Mouse (Mus musculus): Measurements from ENCODE around the gene Arhgap33. TPM values are rescaled to one million over a fixed set of nuclear protein-coding genes. Genes with fewer than 3 reads are reported as not detected.

Arhgap33 gene
- polyA plus RNA-seq, 1 experiment from 2014 or later, result 2.8 TPM

- Histone ChIP-seq H3K27me3 (replicated peaks; ENCODE audit: control insufficient read depth, insufficient read depth, low read length) (no peaks in the 10 kb centered on the region), H3K36me3 (ENCODE audit: control insufficient read depth, insufficient read depth) (peaks cover 8% of the 10 kb centered on the region), H3K9me3 (ENCODE audit: control insufficient read depth) (no peaks in the 10 kb centered on the region), H3K9ac (ENCODE audit: low read depth, low read length) (no peak overlapping the region), H3K4me2 (replicated peaks; ENCODE audit: low read depth) (no peak overlapping the region), H3K27ac (ENCODE audit: low read depth, low read length) (no peak overlapping the region), H3K4me3 (ENCODE audit: low read depth, low read length) (no peak overlapping the region), H3K4me1 (replicated peaks; ENCODE audit: control insufficient read depth, insufficient read depth, low read length) (peaks cover 3% of the 10 kb centered on the region; the same call in 1 of the 2 replicates)
- 82% methylated on average over 2 of the region's 2 CpGs for WGBS
- TF ChIP-seq CTCF (IDR thresholded peaks at IDR 0.05; ENCODE audit: low read depth), result no peak
- no peak for ATAC-seq
Measured at GRCm38 (mm10) chr7:30549880-30550279, 15.0 kb upstream of the Arhgap33 start.

GRCm38 (mm10) chr7:30544327-30544726, 9.5 kb upstream of the Arhgap33 start:
- ATAC-seq, result no peak
- no peak overlapping the region for H3K4me2 ChIP-seq (replicated peaks; ENCODE audit: low read depth)
- no peaks in the 10 kb centered on the region for H3K4me1 ChIP-seq (replicated peaks; ENCODE audit: control insufficient read depth, insufficient read depth, low read length)
- no peak overlapping the region for H3K27ac ChIP-seq (ENCODE audit: low read depth, low read length)
- H3K27me3 ChIP-seq (replicated peaks; ENCODE audit: control insufficient read depth, insufficient read depth, low read length), result no peaks in the 10 kb centered on the region
- no peak overlapping the region for H3K9ac ChIP-seq (ENCODE audit: low read depth, low read length)
- H3K4me3 ChIP-seq (ENCODE audit: low read depth, low read length), result no peak overlapping the region
- no peaks in the 10 kb centered on the region for H3K9me3 ChIP-seq (ENCODE audit: control insufficient read depth)
- WGBS, result 91% methylated on average over 2 of the region's 2 CpGs
- no peak for TF ChIP-seq CTCF (IDR thresholded peaks at IDR 0.05; ENCODE audit: low read depth)
- peaks cover 19% of the 10 kb centered on the region; the same call in 1 of the 2 replicates for H3K36me3 ChIP-seq (ENCODE audit: control insufficient read depth, insufficient read depth)

- Histone ChIP-seq H3K9ac (ENCODE audit: low read depth, low read length) (no peak overlapping the region), H3K4me3 (ENCODE audit: low read depth, low read length) (no peak overlapping the region), H3K36me3 (ENCODE audit: control insufficient read depth, insufficient read depth) (peaks cover 19% of the 10 kb centered on the region; the same call in 1 of the 2 replicates), H3K27ac (ENCODE audit: low read depth, low read length) (no peak overlapping the region), H3K4me1 (replicated peaks; ENCODE audit: control insufficient read depth, insufficient read depth, low read length) (no peaks in the 10 kb centered on the region), H3K27me3 (replicated peaks; ENCODE audit: control insufficient read depth, insufficient read depth, low read length) (no peaks in the 10 kb centered on the region), H3K9me3 (ENCODE audit: control insufficient read depth) (no peaks in the 10 kb centered on the region), H3K4me2 (replicated peaks; ENCODE audit: low read depth) (no peak overlapping the region)
- TF ChIP-seq CTCF (IDR thresholded peaks at IDR 0.05; ENCODE audit: low read depth), result no peak
- ATAC-seq, result no peak
- 91% methylated on average over 7 of the region's 7 CpGs for WGBS
Measured at GRCm38 (mm10) chr7:30540572-30540971, 5.7 kb upstream of the Arhgap33 start.

- no peak overlapping the region for H3K27ac ChIP-seq (ENCODE audit: low read depth, low read length)
- peak overlapping the region; percentile 75 for H3K4me3 ChIP-seq (ENCODE audit: low read depth, low read length)
- no peak; the same call in 1 of the 2 replicates for ATAC-seq
- H3K9ac ChIP-seq (ENCODE audit: low read depth, low read length), result peak overlapping the region; percentile 37; the same call in 1 of the 2 replicates
- H3K9me3 ChIP-seq (ENCODE audit: control insufficient read depth), result no peaks in the 10 kb centered on the region
- H3K4me2 ChIP-seq (replicated peaks; ENCODE audit: low read depth), result peak overlapping the region; percentile 97
- H3K36me3 ChIP-seq (ENCODE audit: control insufficient read depth, insufficient read depth), result peaks cover 14% of the 10 kb centered on the region
- H3K27me3 ChIP-seq (replicated peaks; ENCODE audit: control insufficient read depth, insufficient read depth, low read length), result no peaks in the 10 kb centered on the region
- H3K4me1 ChIP-seq (replicated peaks; ENCODE audit: control insufficient read depth, insufficient read depth, low read length), result peaks cover 3% of the 10 kb centered on the region; the same call in 1 of the 2 replicates
- no peak for TF ChIP-seq CTCF (IDR thresholded peaks at IDR 0.05; ENCODE audit: low read depth)
- WGBS, result 19% methylated on average over 23 of the region's 26 CpGs
Measured at GRCm38 (mm10) chr7:30533941-30534632, 773 bp downstream of the Arhgap33 start.

- peaks cover 25% of the 10 kb centered on the region for H3K36me3 ChIP-seq (ENCODE audit: control insufficient read depth, insufficient read depth)
- no peaks in the 10 kb centered on the region for H3K9me3 ChIP-seq (ENCODE audit: control insufficient read depth)
- H3K27ac ChIP-seq (ENCODE audit: low read depth, low read length), result no peak overlapping the region
- no peak overlapping the region for H3K4me2 ChIP-seq (replicated peaks; ENCODE audit: low read depth)
- no peaks in the 10 kb centered on the region for H3K27me3 ChIP-seq (replicated peaks; ENCODE audit: control insufficient read depth, insufficient read depth, low read length)
- peaks cover 3% of the 10 kb centered on the region; the same call in 1 of the 2 replicates for H3K4me1 ChIP-seq (replicated peaks; ENCODE audit: control insufficient read depth, insufficient read depth, low read length)
- no peak for ATAC-seq
- H3K9ac ChIP-seq (ENCODE audit: low read depth, low read length), result no peak overlapping the region
- no peak for TF ChIP-seq CTCF (IDR thresholded peaks at IDR 0.05; ENCODE audit: low read depth)
- 48% methylated on average over 8 of the region's 8 CpGs for WGBS
- H3K4me3 ChIP-seq (ENCODE audit: low read depth, low read length), result no peak overlapping the region
Measured at GRCm38 (mm10) chr7:30532931-30533330, 1.9 kb downstream of the Arhgap33 start.

- WGBS, result 77% methylated on average over 9 of the region's 9 CpGs
Measured at GRCm38 (mm10) chr7:30531291-30531815, 3.5 kb downstream of the Arhgap33 start.

More at GRCm38 (mm10) chr7:30531291-30531815, 3.5 kb downstream of the Arhgap33 start:
- 0 out of 2 replicates have a peak overlapping the region, but pooled peaks have one; percentile 1 for H3K27ac ChIP-seq (ENCODE audit: low read depth, low read length)
- H3K27me3 ChIP-seq (replicated peaks; ENCODE audit: control insufficient read depth, insufficient read depth, low read length), result no peaks in the 10 kb centered on the region
- no peak overlapping the region for H3K4me3 ChIP-seq (ENCODE audit: low read depth, low read length)
- no peak overlapping the region for H3K9ac ChIP-seq (ENCODE audit: low read depth, low read length)
- H3K4me2 ChIP-seq (replicated peaks; ENCODE audit: low read depth), result no peak overlapping the region
- H3K9me3 ChIP-seq (ENCODE audit: control insufficient read depth), result no peaks in the 10 kb centered on the region
- peaks cover 25% of the 10 kb centered on the region for H3K36me3 ChIP-seq (ENCODE audit: control insufficient read depth, insufficient read depth)
- TF ChIP-seq CTCF (IDR thresholded peaks at IDR 0.05; ENCODE audit: low read depth), result no peak
- no peak for ATAC-seq
- H3K4me1 ChIP-seq (replicated peaks; ENCODE audit: control insufficient read depth, insufficient read depth, low read length), result peaks cover 3% of the 10 kb centered on the region; the same call in 1 of the 2 replicates
